Mouse (Mus musculus) CD4-positive, CD25-positive, alpha-beta regulatory T cell, adult 9 weeks (primary cell): ENCODE measurements around the gene Mcpt9. TPM values are rescaled to one million over a fixed set of nuclear protein-coding genes. Genes with fewer than 3 reads are reported as not detected.

ENCODE experiments used
- polyA plus RNA-seq: library from polyadenylated mRNA; unstranded; fragments of 100-300 nt; shearing (Covaris generic); gene quantifications from one replicate; pipeline ENCODE4 v1.2.1, GENCODE M21; 2017

Gene Mcpt9
- polyA plus RNA-seq = not detected

GRCm38 (mm10) chr14:56030395-56030794, at the start of gene Mcpt9:
Gene Mcpt9 (minus strand): TSS chr14:56030495.

GRCm38 (mm10) chr14:56062213-56062612, 31.9 kb upstream of the Mcpt9 start, which contains the start of gene Mcpt4:
Gene Mcpt4 (minus strand): TSS chr14:56062313.

GRCm38 (mm10) chr14:56041792-56042191, 11.5 kb upstream of the Mcpt9 start, which contains the start of gene Mcpt2:
Gene Mcpt2 (plus strand): TSS chr14:56042041.

GRCm38 (mm10) chr14:56017671-56018070, 12.6 kb downstream of the Mcpt9 start, which contains the start of gene Mcpt1:
Gene Mcpt1 (plus strand): TSS chr14:56017971.

Other genes starting within 250 kb of the Mcpt9 start
- gene Adcy4, start 246.4 kb downstream of the Mcpt9 start, polyA plus RNA-seq = not detected
- 79.6 TPM for gene Ripk3, start 241.6 kb downstream of the Mcpt9 start, polyA plus RNA-seq
- not detected for gene Nfatc4, start 207.4 kb downstream of the Mcpt9 start, polyA plus RNA-seq
- 1.7 TPM for gene Nynrin, start 176.5 kb downstream of the Mcpt9 start, polyA plus RNA-seq
- gene Cbln3, start 146.1 kb downstream of the Mcpt9 start, polyA plus RNA-seq = 0.25 TPM
- gene Khnyn, start 145.5 kb downstream of the Mcpt9 start, polyA plus RNA-seq = 90.5 TPM
- gene Sdr39u1, start 130.2 kb downstream of the Mcpt9 start, polyA plus RNA-seq = 86.9 TPM
- not detected for gene Cma1, start 85.8 kb downstream of the Mcpt9 start, polyA plus RNA-seq
- not detected for gene Cma2, start 79.5 kb downstream of the Mcpt9 start, polyA plus RNA-seq
- gene Mcpt1, start 12.5 kb downstream of the Mcpt9 start, polyA plus RNA-seq = not detected
- not detected for gene Mcpt2, start 11.5 kb upstream of the Mcpt9 start, polyA plus RNA-seq
- not detected for gene Mcpt4, start 31.8 kb upstream of the Mcpt9 start, polyA plus RNA-seq
- gene Mcpt8, start 54.8 kb upstream of the Mcpt9 start, polyA plus RNA-seq = not detected
- gene Ctsg, start 72.1 kb upstream of the Mcpt9 start, polyA plus RNA-seq = not detected
- not detected for gene Gzme, start 90.1 kb upstream of the Mcpt9 start, polyA plus RNA-seq
- gene Gzmd, start 102.1 kb upstream of the Mcpt9 start, polyA plus RNA-seq = not detected
- not detected for gene Gzmg, start 129.1 kb upstream of the Mcpt9 start, polyA plus RNA-seq
- not detected for gene Gzmn, start 144.1 kb upstream of the Mcpt9 start, polyA plus RNA-seq
- gene Gzmf, start 180.9 kb upstream of the Mcpt9 start, polyA plus RNA-seq = not detected
- 5.7 TPM for gene Gzmc, start 204.2 kb upstream of the Mcpt9 start, polyA plus RNA-seq
- gene Gzmb, start 231.8 kb upstream of the Mcpt9 start, polyA plus RNA-seq = 15.5 TPM